Mouse (Mus musculus): Measurements from ENCODE around the gene Phactr2. TPM values are rescaled to one million over a fixed set of nuclear protein-coding genes. Genes with fewer than 3 reads are reported as not detected.
A peak's percentile ranks its signal among the peaks of the same experiment; 100 is the strongest.

Gene Phactr2
- polyA plus RNA-seq, 1 experiment from 2014 or later = 27.2 TPM

GRCm38 (mm10) chr10:13444257-13444656 lies 30.0 kb downstream of the Phactr2 start:
- no peaks in the 10 kb centered on the region for H3K27me3 ChIP-seq
- H3K4me3 ChIP-seq = no peak overlapping the region
- no peak overlapping the region for H3K9ac ChIP-seq
- no peaks in the 10 kb centered on the region for H3K9me3 ChIP-seq
- no peaks in the 10 kb centered on the region for H3K4me1 ChIP-seq
- no peak for ATAC-seq (ENCODE audit: insufficient number of reproducible peaks, insufficient read depth, low FRiP score, low TSS enrichment)
- no peaks in the 10 kb centered on the region for H3K36me3 ChIP-seq
- WGBS = 86% methylated on average over 5 of the region's 5 CpGs
- H3K4me2 ChIP-seq (replicated peaks) = no peak overlapping the region
- no peak overlapping the region for H3K27ac ChIP-seq

- H3K27me3 ChIP-seq = no peaks in the 10 kb centered on the region
- no peak overlapping the region for H3K4me2 ChIP-seq (replicated peaks)
- H3K9me3 ChIP-seq = no peaks in the 10 kb centered on the region
- no peak overlapping the region for H3K27ac ChIP-seq
- no peaks in the 10 kb centered on the region for H3K36me3 ChIP-seq
- ATAC-seq (ENCODE audit: insufficient number of reproducible peaks, insufficient read depth, low FRiP score, low TSS enrichment) = no peak
- no peaks in the 10 kb centered on the region for H3K4me1 ChIP-seq
- no peak overlapping the region for H3K9ac ChIP-seq
- no peak overlapping the region for H3K4me3 ChIP-seq
- WGBS = 86% methylated on average over 6 of the region's 6 CpGs
Observed at GRCm38 (mm10) chr10:13443647-13444046, 30.6 kb downstream of the Phactr2 start.

- H3K9ac ChIP-seq = no peak overlapping the region
- 73% methylated on average over 4 of the region's 4 CpGs for WGBS
- H3K36me3 ChIP-seq = no peaks in the 10 kb centered on the region
- H3K27ac ChIP-seq = no peak overlapping the region
- no peak for ATAC-seq (ENCODE audit: insufficient number of reproducible peaks, insufficient read depth, low FRiP score, low TSS enrichment)
- H3K27me3 ChIP-seq = no peaks in the 10 kb centered on the region
- no peak overlapping the region for H3K4me3 ChIP-seq
- H3K4me1 ChIP-seq = peaks cover 9% of the 10 kb centered on the region; the same call in 1 of the 2 replicates
- no peaks in the 10 kb centered on the region for H3K9me3 ChIP-seq
- H3K4me2 ChIP-seq (replicated peaks) = no peak overlapping the region
Observed at GRCm38 (mm10) chr10:13440292-13440691, 33.9 kb downstream of the Phactr2 start.

- WGBS = 56% methylated on average over 10 of the region's 10 CpGs
- no peak overlapping the region for H3K27ac ChIP-seq
Observed at GRCm38 (mm10) chr10:13438118-13438821, 35.9 kb downstream of the Phactr2 start.

GRCm38 (mm10) chr10:13437011-13437410 lies 37.2 kb downstream of the Phactr2 start:
- Histone ChIP-seq H3K4me3 (no peak overlapping the region), H3K9ac (no peak overlapping the region), H3K4me2 (replicated peaks) (no peak overlapping the region), H3K4me1 (peaks cover 13% of the 10 kb centered on the region), H3K36me3 (no peaks in the 10 kb centered on the region), H3K9me3 (no peaks in the 10 kb centered on the region), H3K27ac (0 out of 2 replicates have a peak overlapping the region, but pooled peaks have one; percentile 8), H3K27me3 (no peaks in the 10 kb centered on the region)
- WGBS = 81% methylated on average over 9 of the region's 9 CpGs
- no peak for ATAC-seq (ENCODE audit: insufficient number of reproducible peaks, insufficient read depth, low FRiP score, low TSS enrichment)

More at GRCm38 (mm10) chr10:13438118-13438821, 35.9 kb downstream of the Phactr2 start:
- no peak for ATAC-seq (ENCODE audit: insufficient number of reproducible peaks, insufficient read depth, low FRiP score, low TSS enrichment)
- Histone ChIP-seq H3K9ac (no peak overlapping the region), H3K27me3 (no peaks in the 10 kb centered on the region), H3K36me3 (no peaks in the 10 kb centered on the region), H3K4me1 (peaks cover 9% of the 10 kb centered on the region; the same call in 1 of the 2 replicates), H3K9me3 (no peaks in the 10 kb centered on the region), H3K4me3 (no peak overlapping the region), H3K4me2 (replicated peaks) (no peak overlapping the region)

GRCm38 (mm10) chr10:13433016-13433415 lies 41.2 kb downstream of the Phactr2 start:
- Histone ChIP-seq H3K4me1 (peaks cover 14% of the 10 kb centered on the region), H3K27ac (no peak overlapping the region), H3K36me3 (no peaks in the 10 kb centered on the region), H3K9me3 (no peaks in the 10 kb centered on the region), H3K27me3 (no peaks in the 10 kb centered on the region), H3K4me2 (replicated peaks) (no peak overlapping the region), H3K4me3 (no peak overlapping the region), H3K9ac (no peak overlapping the region)
- 56% methylated on average over 7 of the region's 7 CpGs for WGBS
- ATAC-seq (ENCODE audit: insufficient number of reproducible peaks, insufficient read depth, low FRiP score, low TSS enrichment) = no peak

GRCm38 (mm10) chr10:13431641-13432540 lies 42.3 kb downstream of the Phactr2 start:
- Histone ChIP-seq H3K27ac (peak overlapping the region; percentile 65; the same call in 1 of the 2 replicates), H3K4me3 (no peak overlapping the region), H3K27me3 (no peaks in the 10 kb centered on the region), H3K9ac (no peak overlapping the region), H3K4me2 (replicated peaks) (no peak overlapping the region), H3K36me3 (no peaks in the 10 kb centered on the region), H3K9me3 (no peaks in the 10 kb centered on the region), H3K4me1 (peaks cover 11% of the 10 kb centered on the region)
- ATAC-seq (ENCODE audit: insufficient number of reproducible peaks, insufficient read depth, low FRiP score, low TSS enrichment) = no peak
- 33% methylated on average over 8 of the region's 8 CpGs for WGBS

DNA sequence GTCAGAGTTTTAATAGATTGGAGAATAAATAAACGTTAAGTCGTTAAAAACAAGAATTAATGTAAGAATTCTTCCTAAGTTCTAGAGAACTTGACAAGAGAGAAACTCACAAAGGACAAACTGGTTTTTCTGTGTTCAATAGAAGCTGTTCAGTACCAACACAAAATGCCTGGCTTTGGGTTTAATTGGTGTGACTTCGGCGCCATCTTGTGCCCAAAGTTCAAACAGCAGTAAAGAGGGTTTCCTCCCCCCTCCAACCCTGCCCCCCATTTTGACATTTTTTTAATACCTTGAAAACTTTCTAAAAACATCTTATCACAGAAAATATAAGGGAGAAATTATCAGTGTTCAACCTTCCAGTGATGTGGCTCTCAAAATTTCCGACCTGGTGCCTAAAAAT lies 44.4 kb downstream of the Phactr2 start:
- H3K9me3 ChIP-seq = no peaks in the 10 kb centered on the region
- H3K36me3 ChIP-seq = no peaks in the 10 kb centered on the region
- H3K4me1 ChIP-seq = peaks cover 5% of the 10 kb centered on the region; the same call in 1 of the 2 replicates
- no peak overlapping the region for H3K4me2 ChIP-seq (replicated peaks)
- H3K9ac ChIP-seq = no peak overlapping the region
- H3K27me3 ChIP-seq = no peaks in the 10 kb centered on the region
- no peak overlapping the region for H3K4me3 ChIP-seq
- no peak for ATAC-seq (ENCODE audit: insufficient number of reproducible peaks, insufficient read depth, low FRiP score, low TSS enrichment)
- WGBS = 13% methylated on average over 5 of the region's 5 CpGs
- H3K27ac ChIP-seq = no peak overlapping the region

GRCm38 (mm10) chr10:13429240-13429639 lies 45.0 kb downstream of the Phactr2 start:
- Histone ChIP-seq H3K4me1 (peaks cover 5% of the 10 kb centered on the region; the same call in 1 of the 2 replicates), H3K27ac (peak overlapping the region; percentile 67; the same call in 1 of the 2 replicates), H3K4me3 (no peak overlapping the region), H3K4me2 (replicated peaks) (peak overlapping the region; percentile 31), H3K9me3 (no peaks in the 10 kb centered on the region), H3K36me3 (no peaks in the 10 kb centered on the region), H3K27me3 (no peaks in the 10 kb centered on the region), H3K9ac (no peak overlapping the region)
- 0 out of 2 replicates have a peak, but pooled peaks have one; percentile 53 for ATAC-seq (ENCODE audit: insufficient number of reproducible peaks, insufficient read depth, low FRiP score, low TSS enrichment)
- 26% methylated on average over 13 of the region's 13 CpGs for WGBS

DNA sequence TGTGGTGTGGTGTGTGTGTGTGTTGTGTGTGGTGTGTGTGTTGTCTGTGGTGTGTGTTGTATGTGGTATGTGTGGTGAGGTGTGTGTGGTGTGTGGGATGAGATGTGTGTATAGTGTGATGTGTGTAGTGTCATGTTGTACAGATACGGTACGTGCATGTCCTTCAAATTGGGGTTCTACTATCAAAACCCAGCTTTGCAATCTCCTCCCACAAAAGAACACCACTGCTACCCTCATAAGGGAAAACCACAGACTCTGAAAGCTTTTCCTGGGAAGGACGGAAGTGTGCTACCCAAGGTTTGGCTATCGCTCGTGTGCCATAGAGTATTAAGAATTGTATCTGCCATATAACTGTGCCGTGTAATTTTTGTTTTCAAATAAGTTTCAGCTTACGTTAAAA lies 45.7 kb downstream of the Phactr2 start:
- H3K27ac ChIP-seq = 0 out of 2 replicates have a peak overlapping the region, but pooled peaks have one; percentile 37

DNA sequence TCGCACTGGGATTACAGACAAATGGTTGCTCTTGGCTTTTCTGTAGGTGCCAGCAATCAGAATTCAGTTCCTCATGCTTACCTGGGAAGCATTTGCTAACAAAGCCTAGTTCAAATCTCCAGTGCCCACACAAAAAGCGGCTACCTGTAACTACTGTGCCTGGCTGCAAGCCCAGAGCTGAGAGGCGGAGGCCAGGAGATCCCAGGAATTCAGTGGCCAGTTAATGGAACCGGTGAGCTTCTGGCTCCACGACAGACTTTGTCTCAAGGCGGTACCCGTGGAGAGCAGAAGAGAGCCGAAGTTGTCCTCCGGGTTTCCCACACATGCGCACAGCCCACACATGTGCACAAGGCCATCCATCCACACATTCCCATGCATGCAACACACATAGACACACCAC lies 46.6 kb downstream of the Phactr2 start:
- H3K4me3 ChIP-seq = no peak overlapping the region
- H3K9ac ChIP-seq = no peak overlapping the region
- H3K9me3 ChIP-seq = no peaks in the 10 kb centered on the region
- H3K27me3 ChIP-seq = no peaks in the 10 kb centered on the region
- WGBS = 76% methylated on average over 10 of the region's 10 CpGs
- peaks cover 5% of the 10 kb centered on the region; the same call in 1 of the 2 replicates for H3K4me1 ChIP-seq
- H3K36me3 ChIP-seq = no peaks in the 10 kb centered on the region
- H3K4me2 ChIP-seq (replicated peaks) = no peak overlapping the region
- no peak for ATAC-seq (ENCODE audit: insufficient number of reproducible peaks, insufficient read depth, low FRiP score, low TSS enrichment)
- no peak overlapping the region for H3K27ac ChIP-seq

More for the DNA sequence above, 45.7 kb downstream of the Phactr2 start:
- Histone ChIP-seq H3K4me1 (peaks cover 5% of the 10 kb centered on the region; the same call in 1 of the 2 replicates), H3K9ac (0 out of 2 replicates have a peak overlapping the region, but pooled peaks have one; percentile 5), H3K4me2 (replicated peaks) (no peak overlapping the region), H3K9me3 (no peaks in the 10 kb centered on the region), H3K27me3 (no peaks in the 10 kb centered on the region), H3K4me3 (no peak overlapping the region), H3K36me3 (no peaks in the 10 kb centered on the region)
- 87% methylated on average over 7 of the region's 7 CpGs for WGBS
- no peak for ATAC-seq (ENCODE audit: insufficient number of reproducible peaks, insufficient read depth, low FRiP score, low TSS enrichment)

Measured in embryonic facial prominence, embryonic 12.5 days (tissue).